Mouse (Mus musculus): Measurements from ENCODE around the gene Hist1h4f. TPM values are rescaled to one million over a fixed set of nuclear protein-coding genes. Genes with fewer than 3 reads are reported as not detected.

Gene Hist1h4f
- polyA plus RNA-seq, 2 experiments: 2.8 to 21.4 TPM

DNA sequence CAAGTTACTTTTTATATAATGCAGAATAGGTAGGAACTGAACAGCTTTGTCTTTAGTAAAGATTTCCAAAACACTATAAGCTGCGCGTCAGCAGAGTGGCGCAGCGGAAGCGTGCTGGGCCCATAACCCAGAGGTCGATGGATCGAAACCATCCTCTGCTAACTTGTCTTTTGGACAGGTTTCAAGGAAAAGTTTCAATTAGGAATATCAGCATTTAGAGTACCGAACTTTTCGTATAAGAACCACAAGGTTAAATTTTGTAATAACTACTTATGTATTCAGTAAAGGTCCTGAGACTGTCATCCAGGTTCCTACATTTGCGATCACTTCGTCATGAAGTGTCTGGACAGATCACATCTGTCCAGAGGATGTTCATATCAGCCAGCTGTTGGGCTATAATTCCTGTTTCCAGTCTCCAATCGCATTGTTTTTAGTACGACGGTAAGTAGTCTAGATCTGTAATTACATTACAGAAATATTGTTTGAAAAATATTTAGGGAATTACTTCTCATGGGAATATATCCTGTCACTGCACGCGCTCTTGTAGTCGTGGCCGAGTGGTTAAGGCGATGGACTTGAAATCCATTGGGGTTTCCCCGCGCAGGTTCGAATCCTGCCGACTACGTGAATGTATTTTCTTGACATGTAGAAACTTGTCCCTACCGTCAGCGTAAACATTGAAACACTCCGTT lies 33.7 kb downstream of the Hist1h4f start:
- peak overlapping the region; percentile 73 for H3K4me2 ChIP-seq (replicated peaks; ENCODE audit: low read depth, low read length, severe bottlenecking)
- peak overlapping the region; percentile 84 for H3K27ac ChIP-seq (replicated peaks; ENCODE audit: low read depth, low read length)
- no peaks in the 10 kb centered on the region for H3K27me3 ChIP-seq (ENCODE audit: control insufficient read depth, insufficient read depth, low read length)
- peak; percentile 89 for DNase-seq (ENCODE audit: low spot score)
- no peaks in the 10 kb centered on the region for H3K36me3 ChIP-seq (ENCODE audit: control insufficient read depth, insufficient read depth, low read length)
- no peak for TF ChIP-seq POLR2A (IDR thresholded peaks at IDR 0.05; ENCODE audit: borderline replicate concordance, extremely low read depth, insufficient read depth, insufficient read length)
- 0 out of 2 replicates have a peak, but pooled peaks cover 4% of the 10 kb centered on the region for H3K4me1 ChIP-seq (ENCODE audit: control insufficient read depth, insufficient read depth, low read length)
- H3K9ac ChIP-seq (ENCODE audit: low read depth, low read length, severe bottlenecking): peak overlapping the region; percentile 49
- WGBS: 0% methylated on average over 27 of the region's 27 CpGs
- peak; percentile 86 for ATAC-seq (ENCODE audit: low FRiP score, low read depth)
- H3K4me3 ChIP-seq (replicated peaks; ENCODE audit: low read length): peak overlapping the region; percentile 52
- no peaks in the 10 kb centered on the region for H3K9me3 ChIP-seq (ENCODE audit: control insufficient read depth, low read length)

DNA sequence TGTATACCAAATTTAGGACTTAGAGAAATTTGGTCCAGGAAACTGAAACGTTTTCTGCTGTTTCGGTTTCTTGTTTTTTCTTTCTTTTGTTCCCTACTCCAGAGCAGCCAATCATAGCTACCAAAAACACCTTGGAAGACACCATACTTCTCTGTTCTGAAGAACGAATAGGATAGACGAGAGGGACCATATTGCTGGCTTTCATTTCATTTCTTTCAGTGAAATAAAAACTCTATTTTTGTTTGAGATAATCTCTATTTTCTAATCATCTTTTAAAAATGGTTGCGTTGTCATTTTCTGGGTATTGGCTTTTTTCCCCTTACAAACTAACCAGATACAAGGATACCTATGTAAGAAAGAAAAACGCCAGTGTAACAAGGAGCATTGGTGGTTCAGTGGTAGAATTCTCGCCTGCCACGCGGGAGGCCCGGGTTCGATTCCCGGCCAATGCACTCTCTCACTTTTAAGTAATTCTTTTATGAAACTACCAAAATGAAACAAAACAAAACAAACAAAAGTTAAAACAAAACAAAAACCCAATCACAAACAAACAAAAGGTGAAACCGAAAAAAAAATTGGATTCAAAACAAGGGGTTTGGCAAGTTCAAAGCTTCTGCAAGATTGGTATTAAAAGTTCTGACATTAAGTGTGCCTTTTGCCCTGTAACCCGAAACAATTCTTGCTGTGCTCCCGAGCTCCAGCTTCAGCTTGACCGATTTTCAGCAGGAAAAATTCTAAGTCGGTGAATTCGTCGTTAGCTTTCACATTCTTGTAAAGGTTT lies 34.4 kb downstream of the Hist1h4f start:
- no peak for TF ChIP-seq POLR2A (IDR thresholded peaks at IDR 0.05; ENCODE audit: borderline replicate concordance, extremely low read depth, insufficient read depth, insufficient read length)
- H3K36me3 ChIP-seq (ENCODE audit: control insufficient read depth, insufficient read depth, low read length): no peaks in the 10 kb centered on the region
- H3K27ac ChIP-seq (replicated peaks; ENCODE audit: low read depth, low read length): peak overlapping the region; percentile 84
- peak overlapping the region; percentile 52 for H3K4me3 ChIP-seq (replicated peaks; ENCODE audit: low read length)
- no peaks in the 10 kb centered on the region for H3K27me3 ChIP-seq (ENCODE audit: control insufficient read depth, insufficient read depth, low read length)
- H3K9ac ChIP-seq (ENCODE audit: low read depth, low read length, severe bottlenecking): peak overlapping the region; percentile 49
- peak; percentile 76 for ATAC-seq (ENCODE audit: low FRiP score, low read depth)
- DNase-seq (ENCODE audit: low spot score): peak; percentile 85
- H3K4me2 ChIP-seq (replicated peaks; ENCODE audit: low read depth, low read length, severe bottlenecking): peak overlapping the region; percentile 73
- H3K9me3 ChIP-seq (ENCODE audit: control insufficient read depth, low read length): no peaks in the 10 kb centered on the region
- 0 out of 2 replicates have a peak, but pooled peaks cover 4% of the 10 kb centered on the region for H3K4me1 ChIP-seq (ENCODE audit: control insufficient read depth, insufficient read depth, low read length)
- under 1% methylated on average over 19 of the region's 19 CpGs for WGBS

- WGBS: 51% methylated on average over 15 of the region's 15 CpGs
- DNase-seq (ENCODE audit: low spot score): no peak
- H3K27ac ChIP-seq (replicated peaks; ENCODE audit: low read depth, low read length): no peak overlapping the region
Observed at GRCm38 (mm10) chr13:23515826-23516620, 35.4 kb downstream of the Hist1h4f start.

GRCm38 (mm10) chr13:23515281-23515680 lies 36.2 kb downstream of the Hist1h4f start:
- Histone ChIP-seq H3K27me3 (ENCODE audit: control insufficient read depth, insufficient read depth, low read length) (no peaks in the 10 kb centered on the region), H3K9ac (ENCODE audit: low read depth, low read length, severe bottlenecking) (no peak overlapping the region), H3K4me1 (ENCODE audit: control insufficient read depth, insufficient read depth, low read length) (0 out of 2 replicates have a peak, but pooled peaks cover 4% of the 10 kb centered on the region), H3K4me3 (replicated peaks; ENCODE audit: low read length) (no peak overlapping the region), H3K27ac (replicated peaks; ENCODE audit: low read depth, low read length) (no peak overlapping the region), H3K9me3 (ENCODE audit: control insufficient read depth, low read length) (no peaks in the 10 kb centered on the region), H3K4me2 (replicated peaks; ENCODE audit: low read depth, low read length, severe bottlenecking) (no peak overlapping the region), H3K36me3 (ENCODE audit: control insufficient read depth, insufficient read depth, low read length) (no peaks in the 10 kb centered on the region)
- 83% methylated on average over 5 of the region's 5 CpGs for WGBS
- no peak for ATAC-seq (ENCODE audit: low FRiP score, low read depth)
- TF ChIP-seq POLR2A (IDR thresholded peaks at IDR 0.05; ENCODE audit: borderline replicate concordance, extremely low read depth, insufficient read depth, insufficient read length): no peak
- DNase-seq (ENCODE audit: low spot score): no peak

More at GRCm38 (mm10) chr13:23515826-23516620, 35.4 kb downstream of the Hist1h4f start:
- H3K4me1 ChIP-seq (ENCODE audit: control insufficient read depth, insufficient read depth, low read length): 0 out of 2 replicates have a peak, but pooled peaks cover 4% of the 10 kb centered on the region
- no peak for TF ChIP-seq POLR2A (IDR thresholded peaks at IDR 0.05; ENCODE audit: borderline replicate concordance, extremely low read depth, insufficient read depth, insufficient read length)
- peak overlapping the region; percentile 52 for H3K4me2 ChIP-seq (replicated peaks; ENCODE audit: low read depth, low read length, severe bottlenecking)
- ATAC-seq (ENCODE audit: low FRiP score, low read depth): no peak
- no peaks in the 10 kb centered on the region for H3K36me3 ChIP-seq (ENCODE audit: control insufficient read depth, insufficient read depth, low read length)
- peak overlapping the region; percentile 52 for H3K4me3 ChIP-seq (replicated peaks; ENCODE audit: low read length)
- peak overlapping the region; percentile 41; the same call in 1 of the 2 replicates for H3K9ac ChIP-seq (ENCODE audit: low read depth, low read length, severe bottlenecking)
- no peaks in the 10 kb centered on the region for H3K9me3 ChIP-seq (ENCODE audit: control insufficient read depth, low read length)
- no peaks in the 10 kb centered on the region for H3K27me3 ChIP-seq (ENCODE audit: control insufficient read depth, insufficient read depth, low read length)

DNA sequence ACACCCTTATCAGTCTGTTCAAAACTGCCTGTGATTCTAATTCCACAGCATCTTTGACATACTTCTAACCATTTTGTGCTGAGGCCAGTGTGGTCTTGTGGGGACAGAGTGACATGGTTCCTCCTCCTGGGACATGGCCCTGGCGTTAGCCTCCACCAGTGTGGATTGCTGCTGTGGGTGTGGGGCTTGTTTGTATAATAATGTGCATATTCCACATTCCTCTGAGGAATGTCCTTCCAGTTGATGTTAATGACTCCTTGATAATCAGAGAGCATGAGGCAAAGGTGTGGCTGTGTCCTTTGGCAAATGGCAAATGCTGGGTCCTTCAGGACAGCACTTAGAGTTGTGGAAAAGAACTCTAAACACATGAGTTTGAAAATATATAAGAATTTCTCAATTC lies 37.9 kb downstream of the Hist1h4f start:
- H3K36me3 ChIP-seq (ENCODE audit: control insufficient read depth, insufficient read depth, low read length): no peaks in the 10 kb centered on the region
- TF ChIP-seq POLR2A (IDR thresholded peaks at IDR 0.05; ENCODE audit: borderline replicate concordance, extremely low read depth, insufficient read depth, insufficient read length): no peak

More for the DNA sequence above, 37.9 kb downstream of the Hist1h4f start:
- DNase-seq (ENCODE audit: low spot score): no peak
- WGBS: 90% methylated on average over 1 of the region's 1 CpGs
- no peak overlapping the region for H3K4me3 ChIP-seq (replicated peaks; ENCODE audit: low read length)
- no peaks in the 10 kb centered on the region for H3K27me3 ChIP-seq (ENCODE audit: control insufficient read depth, insufficient read depth, low read length)
- no peak overlapping the region for H3K4me2 ChIP-seq (replicated peaks; ENCODE audit: low read depth, low read length, severe bottlenecking)
- 0 out of 2 replicates have a peak, but pooled peaks cover 4% of the 10 kb centered on the region for H3K4me1 ChIP-seq (ENCODE audit: control insufficient read depth, insufficient read depth, low read length)
- ATAC-seq (ENCODE audit: low FRiP score, low read depth): no peak
- H3K9ac ChIP-seq (ENCODE audit: low read depth, low read length, severe bottlenecking): no peak overlapping the region
- no peak overlapping the region for H3K27ac ChIP-seq (replicated peaks; ENCODE audit: low read depth, low read length)
- no peaks in the 10 kb centered on the region for H3K9me3 ChIP-seq (ENCODE audit: control insufficient read depth, low read length)
